Mouse (Mus musculus) embryonic facial prominence, embryonic 11.5 days (tissue): ENCODE measurements around the gene Mfap3. TPM values are rescaled to one million over a fixed set of nuclear protein-coding genes. Genes with fewer than 3 reads are reported as not detected.

Experiments used
- ATAC-seq: fragments of 200-750 bp; cut with Nextera tagmentation; replicated peaks from 2 replicates; pipeline ENCODE4 v1.8.0; 2017; ENCODE audit warnings: low read depth; ENCODE audit not compliant: insufficient number of reproducible peaks, low FRiP score, low TSS enrichment
- DNase-seq: peaks from one replicate; pipeline ENCODE4 v3.0.0-alpha.2; 2015; ENCODE audit warnings: low spot score
- H3K27ac ChIP-seq: fragments of 300-500 bp; sonication (generic); replicated peaks from 2 replicates; pipeline ENCODE4 v1.5.1; 2014; ENCODE audit warnings: mild to moderate bottlenecking, low read depth, low read length, control low read depth
- H3K27me3 ChIP-seq: fragments of 300-500 bp; sonication (generic); 2 replicates; pipeline ENCODE4 v1.6.1; 2014; ENCODE audit warnings: mild to moderate bottlenecking, low read length, moderate library complexity, mixed read lengths; ENCODE audit not compliant: control insufficient read depth, insufficient read depth
- H3K36me3 ChIP-seq: fragments of 300-500 bp; sonication (generic); replicated peaks from 2 replicates; pipeline ENCODE4 v1.6.1; 2014; ENCODE audit warnings: low read depth, mild to moderate bottlenecking, low read length, moderate library complexity, mixed read lengths; ENCODE audit not compliant: control insufficient read depth, insufficient read depth
- H3K4me1 ChIP-seq: fragments of 300-500 bp; sonication (generic); 2 replicates; pipeline ENCODE4 v1.6.1; 2014; ENCODE audit warnings: low read length, mixed read lengths; ENCODE audit not compliant: control insufficient read depth, insufficient read depth
- H3K4me2 ChIP-seq: fragments of 300-500 bp; sonication (generic); 2 replicates; pipeline ENCODE4 v1.6.1; 2014; ENCODE audit warnings: low read depth, mild to moderate bottlenecking, control low read depth, low read length, moderate library complexity
- H3K4me3 ChIP-seq: fragments of 300-500 bp; sonication (generic); 2 replicates; pipeline ENCODE4 v1.5.1; 2014; ENCODE audit warnings: low read depth, low read length, control low read depth
- H3K9ac ChIP-seq: fragments of 300-500 bp; sonication (generic); replicated peaks from 2 replicates; pipeline ENCODE4 v1.6.1; 2014; ENCODE audit warnings: mild to moderate bottlenecking, control low read depth, low read length
- H3K9me3 ChIP-seq: fragments of 300-500 bp; sonication (generic); replicated peaks from 2 replicates; pipeline ENCODE4 v1.6.1; 2016; ENCODE audit warnings: mild to moderate bottlenecking, low read length, inconsistent platforms, mixed read lengths; ENCODE audit not compliant: control insufficient read depth
- WGBS: fragments of 180-500 bp; shearing (Covaris S2); extraction: QIAGEN DNeasy Blood & Tissue Kit; methylation state at CpG from one replicate; pipeline ENCODE4 v1.1.7; 2014; 5-methylcytosine and 5-hydroxymethylcytosine counted together
- polyA plus RNA-seq: library from polyadenylated mRNA; unstranded; fragments of >200 nt; fragmentation: Nextera tagmentation; extraction: Ambion mirVana; gene quantifications from 2 replicates; pipeline ENCODE4 v1.2.1, GENCODE M21; 2014

The Mfap3 gene
- polyA plus RNA-seq, result 58.1 and 60.0 TPM in 2 replicates

DNA sequence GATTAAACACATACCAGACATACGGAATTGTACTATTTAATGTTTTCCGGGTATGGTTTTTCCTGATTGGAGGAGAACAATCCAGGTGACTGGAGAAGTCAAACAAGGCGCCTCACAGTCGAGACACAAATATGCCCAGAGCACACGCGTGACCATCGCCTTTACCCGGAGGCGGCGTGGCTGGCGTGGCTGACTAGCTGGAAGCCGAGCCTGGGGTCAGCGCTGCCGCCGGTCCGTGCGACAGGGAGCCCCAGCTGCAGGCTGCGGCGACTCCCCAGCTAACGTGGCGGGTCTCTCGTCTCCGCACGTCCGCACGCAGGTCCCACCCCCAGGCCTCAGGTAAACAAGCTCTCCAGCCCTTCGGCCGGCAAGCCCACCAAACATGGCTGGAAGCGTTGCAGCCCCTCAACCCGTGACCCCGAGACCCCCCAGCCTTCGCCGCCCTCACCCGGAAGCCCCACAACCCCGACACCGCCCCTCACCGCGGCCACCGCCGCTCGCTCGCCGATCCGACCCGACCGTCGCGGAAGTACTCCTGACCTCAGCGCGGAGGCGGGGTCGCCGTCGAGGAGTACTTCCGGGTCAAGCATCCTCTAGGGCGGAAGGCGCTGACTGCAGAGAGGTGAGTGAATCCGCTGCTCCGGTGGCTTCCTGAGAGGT lies at the start of gene Mfap3, which contains the start of gene Fam114a2:
Gene Mfap3 (plus strand): TSS at position 574 of the 660 bp plus-strand sequence.
Gene Fam114a2 (minus strand): TSS at position 527 of the 660 bp plus-strand sequence.
- under 1% methylated on average over 57 of the region's 59 CpGs for WGBS
- ATAC-seq, result peak; percentile 90

GRCm38 (mm10) chr11:57468706-57469105 lies 49.8 kb upstream of the Mfap3 start:
- no peak overlapping the region for H3K9ac ChIP-seq
- no peaks in the 10 kb centered on the region for H3K4me1 ChIP-seq
- H3K27ac ChIP-seq, result no peak overlapping the region
- 75% methylated on average over 4 of the region's 4 CpGs for WGBS
- no peak overlapping the region for H3K4me2 ChIP-seq
- no peaks in the 10 kb centered on the region for H3K36me3 ChIP-seq
- ATAC-seq (no peak), DNase-seq (peak; percentile 18)
- H3K9me3 ChIP-seq, result no peaks in the 10 kb centered on the region
- H3K4me3 ChIP-seq, result no peak overlapping the region
- H3K27me3 ChIP-seq, result no peaks in the 10 kb centered on the region

More for the DNA sequence above, at the start of gene Mfap3, which contains the start of gene Fam114a2:
- H3K4me3 ChIP-seq, result peak within 1 kb of the TSS; percentile 85
- H3K9me3 ChIP-seq, result no peaks in the 10 kb centered on the region
- H3K9ac ChIP-seq, result peak within 1 kb of the TSS; percentile 82
- H3K27me3 ChIP-seq, result no peaks in the 10 kb centered on the region
- H3K36me3 ChIP-seq, result no peaks in the 10 kb centered on the region
- H3K4me2 ChIP-seq, result peak within 1 kb of the TSS; percentile 56
- no peaks in the 10 kb centered on the region for H3K4me1 ChIP-seq
- H3K27ac ChIP-seq, result peak within 1 kb of the TSS; percentile 59
- peak; percentile 91 for DNase-seq

- Histone ChIP-seq H3K4me2 (no peak overlapping the region), H3K4me1 (no peaks in the 10 kb centered on the region), H3K27ac (no peak overlapping the region), H3K9me3 (no peaks in the 10 kb centered on the region), H3K27me3 (no peaks in the 10 kb centered on the region), H3K4me3 (no peak overlapping the region), H3K9ac (no peak overlapping the region), H3K36me3 (no peaks in the 10 kb centered on the region)
- no peak for DNase-seq
- no peak for ATAC-seq
- WGBS, result 47% methylated on average over 6 of the region's 6 CpGs
These were observed 48.4 kb upstream of the Mfap3 start for GRCm38 (mm10) chr11:57470056-57470455.

DNA sequence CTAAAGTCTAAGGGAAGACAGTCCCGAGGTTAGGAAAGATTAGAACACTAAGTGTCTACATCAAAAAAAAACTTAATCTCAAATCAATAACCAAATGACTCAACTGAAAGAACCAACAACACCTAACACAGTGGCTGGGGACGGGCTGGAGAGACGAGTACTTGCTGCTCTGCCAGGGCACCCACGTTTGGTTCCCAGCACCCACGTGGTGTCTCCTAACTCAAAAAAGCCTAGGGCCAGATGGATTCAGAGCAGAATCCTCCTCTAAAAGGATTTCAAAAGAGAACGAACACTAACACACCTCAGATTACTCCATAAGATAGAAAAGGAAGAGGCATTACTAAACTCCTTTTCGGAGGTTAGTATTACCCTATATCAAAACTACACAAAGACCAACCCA lies 47.5 kb upstream of the Mfap3 start:
- no peaks in the 10 kb centered on the region for H3K36me3 ChIP-seq
- 87% methylated on average over 7 of the region's 7 CpGs for WGBS

GRCm38 (mm10) chr11:57474296-57474941 lies 44.0 kb upstream of the Mfap3 start:
- WGBS, result 64% methylated on average over 6 of the region's 6 CpGs
- Histone ChIP-seq H3K27me3 (no peaks in the 10 kb centered on the region), H3K4me2 (no peak overlapping the region), H3K4me3 (no peak overlapping the region), H3K4me1 (no peaks in the 10 kb centered on the region), H3K9ac (no peak overlapping the region), H3K9me3 (no peaks in the 10 kb centered on the region), H3K36me3 (no peaks in the 10 kb centered on the region), H3K27ac (no peak overlapping the region)
- DNase-seq (no peak), ATAC-seq (no peak; the same call in 1 of the 2 replicates)

More for the DNA sequence above, 47.5 kb upstream of the Mfap3 start:
- no peaks in the 10 kb centered on the region for H3K4me1 ChIP-seq
- no peaks in the 10 kb centered on the region for H3K27me3 ChIP-seq
- no peak overlapping the region for H3K4me3 ChIP-seq
- no peak overlapping the region for H3K9ac ChIP-seq
- H3K27ac ChIP-seq, result no peak overlapping the region
- H3K9me3 ChIP-seq, result no peaks in the 10 kb centered on the region
- H3K4me2 ChIP-seq, result no peak overlapping the region
- no peak for DNase-seq
- ATAC-seq, result no peak

- Histone ChIP-seq H3K27me3 (no peaks in the 10 kb centered on the region), H3K36me3 (no peaks in the 10 kb centered on the region), H3K4me2 (no peak overlapping the region), H3K9ac (no peak overlapping the region), H3K4me1 (no peaks in the 10 kb centered on the region), H3K27ac (no peak overlapping the region), H3K4me3 (no peak overlapping the region), H3K9me3 (no peaks in the 10 kb centered on the region)
- WGBS, result 53% methylated on average over 6 of the region's 6 CpGs
- ATAC-seq, result no peak
- peak; percentile 73 for DNase-seq
These were observed 43.3 kb upstream of the Mfap3 start for GRCm38 (mm10) chr11:57475119-57475518.

GRCm38 (mm10) chr11:57478077-57478476 lies 40.4 kb upstream of the Mfap3 start:
- WGBS, result 84% methylated on average over 5 of the region's 5 CpGs
- Histone ChIP-seq H3K4me3 (no peak overlapping the region), H3K4me1 (no peaks in the 10 kb centered on the region), H3K27ac (no peak overlapping the region), H3K36me3 (no peaks in the 10 kb centered on the region; the same call in 1 of the 2 replicates), H3K4me2 (no peak overlapping the region), H3K27me3 (no peaks in the 10 kb centered on the region), H3K9me3 (no peaks in the 10 kb centered on the region), H3K9ac (no peak overlapping the region)
- no peak for ATAC-seq
- DNase-seq, result no peak

GRCm38 (mm10) chr11:57488436-57488835 lies 30.0 kb upstream of the Mfap3 start:
- ATAC-seq, result no peak
- Histone ChIP-seq H3K9me3 (no peaks in the 10 kb centered on the region), H3K4me1 (no peaks in the 10 kb centered on the region), H3K9ac (no peak overlapping the region), H3K4me3 (no peak overlapping the region), H3K27ac (no peak overlapping the region), H3K4me2 (no peak overlapping the region), H3K36me3 (peaks cover 4% of the 10 kb centered on the region), H3K27me3 (no peaks in the 10 kb centered on the region)
- WGBS, result 77% methylated on average over 5 of the region's 5 CpGs
- DNase-seq, result no peak
